8 mouse cellular contexts compared by ENCODE assay signal in the genomic region with DNA sequence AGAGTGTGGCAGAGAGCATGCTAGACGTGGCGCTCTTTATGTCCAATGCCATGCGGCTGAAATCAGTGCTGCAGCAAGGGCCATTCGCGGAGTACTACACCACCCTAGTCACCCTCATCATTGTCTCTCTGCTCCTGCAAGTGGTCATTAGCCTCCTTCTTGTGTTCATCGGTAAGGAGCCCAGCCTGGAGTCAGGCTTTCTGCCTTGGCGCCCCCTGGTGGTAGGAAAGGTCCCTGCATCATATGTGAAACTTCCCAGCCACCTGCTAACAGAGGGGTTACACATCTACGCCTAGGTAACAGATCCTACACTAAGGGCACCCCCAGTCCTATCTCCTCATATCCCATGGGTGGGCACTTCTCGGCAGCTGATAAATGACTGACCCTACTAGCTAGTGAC.
DNase-seq lines count a peak whose midpoint lies in the region; ATAC-seq and TF ChIP-seq lines count a peak whose summit lies in the region.

No protein-coding gene starts in this region.

- in situ Hi-C loops in Patski (cut with MboI; ENCODE audit: low pct_unique_long_range_greater_than_20kb): loop anchor here (10.0 kb wide), 2 partner anchors 193 to 263 kb away; no protein-coding TSS in a partner anchor

- DNase-seq in 416B (ENCODE audit: low read depth) (peak; percentile 72), Patski (ENCODE audit: low read depth, low spot score) (no peak)
- DNase-seq in cerebellum, postnatal 10 days: peak; percentile 86 to 90
- peak; percentile 84 for DNase-seq in gastrocnemius, adult 2 months
- DNase-seq in kidney, adult 8-10 months: peak; percentile 44 to 82
- peak; percentile 64 for DNase-seq in liver, embryonic 13.5 days
- peak; percentile 68 for DNase-seq in ovary, postnatal 14 days (ENCODE audit: low spot score)
- DNase-seq in thymus, postnatal 14 days: peak; percentile 88

- intact Hi-C loops in gastrocnemius, adult 2 months (cut with DNase I): loop anchor here (2.0 to 5.0 kb wide), 2 partner anchors 405 to 711 kb away; no protein-coding TSS in a partner anchor

- 31% methylated on average over 9 of the region's 9 CpGs for WGBS in liver, embryonic 13.5 days (ENCODE audit: insufficient replicate concordance)

- H3K36me3 ChIP-seq in liver, embryonic 13.5 days: no peaks in the 10 kb centered on the region

- H3K4me1 ChIP-seq in liver, embryonic 13.5 days (replicated peaks): peaks cover 29% of the 10 kb centered on the region

- no peak overlapping the region for H3K4me2 ChIP-seq in liver, embryonic 13.5 days

- no peak overlapping the region for H3K27ac ChIP-seq in gastrocnemius, adult 2 months
- H3K27ac ChIP-seq in liver, embryonic 13.5 days: no peak overlapping the region

- POLR2A ChIA-PET in Patski (lab: Charles Lee): no interaction called here

- no peak overlapping the region for H3K4me3 ChIP-seq in gastrocnemius, adult 2 months
- H3K4me3 ChIP-seq in liver, embryonic 13.5 days (replicated peaks): no peak overlapping the region

- H3K27me3 ChIP-seq in Patski: no peaks in the 10 kb centered on the region
- H3K27me3 ChIP-seq in liver, embryonic 13.5 days: no peaks in the 10 kb centered on the region

- peak; percentile 95 for TF ChIP-seq CTCF in Patski (IDR thresholded peaks at IDR 0.05)
- peak; percentile 100 for TF ChIP-seq CTCF in gastrocnemius, adult 2 months (IDR thresholded peaks at IDR 0.05)

- ATAC-seq in Patski: no peak
- ATAC-seq in liver, embryonic 13.5 days (ENCODE audit: low read depth): peak; percentile 21

- CTCF ChIA-PET in Patski (lab: Charles Lee): interaction anchor here (0.7 to 2.5 kb wide), 6 partner anchors 10 to 405 kb away, joined by 3 to 10 read pairs (median 4); no protein-coding TSS in a partner anchor

- no peaks in the 10 kb centered on the region for H3K9me3 ChIP-seq in liver, embryonic 13.5 days (replicated peaks)

- H3K9ac ChIP-seq in liver, embryonic 13.5 days: no peak overlapping the region
